Mouse (Mus musculus) testis, adult 2 months (tissue): ENCODE data around the gene Dnah11. TPM values are rescaled to one million over a fixed set of nuclear protein-coding genes. Genes with fewer than 3 reads are reported as not detected.

Experiments used
- H3K27ac ChIP-seq: fragments of 200-500 bp; 2 replicates; pipeline ENCODE4 v1.5.1; 2012; ENCODE audit warnings: low read depth, low read length; ENCODE audit not compliant: control insufficient read depth, insufficient read depth
- H3K27me3 ChIP-seq: fragments of 200-500 bp; 2 replicates; pipeline ENCODE4 v1.6.1; 2012; ENCODE audit warnings: mild to moderate bottlenecking, low read length, moderate library complexity; ENCODE audit not compliant: control insufficient read depth, insufficient read depth
- H3K36me3 ChIP-seq: fragments of 200-500 bp; 2 replicates; pipeline ENCODE4 v1.6.1; 2012; ENCODE audit warnings: mild to moderate bottlenecking, low read length; ENCODE audit not compliant: control insufficient read depth, insufficient read depth
- H3K4me1 ChIP-seq: fragments of 200-500 bp; 2 replicates; pipeline ENCODE4 v1.6.1; 2012; ENCODE audit warnings: low read length; ENCODE audit not compliant: control insufficient read depth, insufficient read depth
- H3K4me3 ChIP-seq: fragments of 200-500 bp; 2 replicates; pipeline ENCODE4 v1.5.1; 2012; ENCODE audit warnings: low read depth, mild to moderate bottlenecking, low read length, moderate library complexity, mixed read lengths; ENCODE audit not compliant: control insufficient read depth
- CTCF ChIP-seq: fragments of 200-500 bp; IDR thresholded peaks from 2 replicates; pipeline ENCODE4 v1.5.1; 2012; ENCODE audit warnings: low read depth, mild to moderate bottlenecking, inconsistent platforms, low read length, moderate library complexity; ENCODE audit not compliant: control insufficient read depth, insufficient read depth, insufficient replicate concordance
- POLR2A ChIP-seq: fragments of 200-500 bp; IDR thresholded peaks from 2 replicates; pipeline ENCODE4 v1.6.1; 2012; ENCODE audit warnings: low read depth, mild to moderate bottlenecking, inconsistent platforms, low read length, moderate library complexity; ENCODE audit not compliant: control insufficient read depth
- polyA plus RNA-seq: library from polyadenylated mRNA; depleted of rRNA; stranded (reverse); fragments of >200 nt; gene quantifications from 2 replicates; pipeline ENCODE4 v1.2.3, GENCODE M21; 2012

Gene Dnah11
- polyA plus RNA-seq, 1 experiment, result 0.22 TPM

- Histone ChIP-seq H3K36me3 (no peaks in the 10 kb centered on the region), H3K4me1 (no peaks in the 10 kb centered on the region), H3K4me3 (no peak overlapping the region), H3K27ac (no peak overlapping the region), H3K27me3 (no peaks in the 10 kb centered on the region)
- no peak for TF ChIP-seq CTCF
- no peak for TF ChIP-seq POLR2A
Observed at GRCm38 (mm10) chr12:118112599-118112998, 86.2 kb downstream of the Dnah11 start.

DNA sequence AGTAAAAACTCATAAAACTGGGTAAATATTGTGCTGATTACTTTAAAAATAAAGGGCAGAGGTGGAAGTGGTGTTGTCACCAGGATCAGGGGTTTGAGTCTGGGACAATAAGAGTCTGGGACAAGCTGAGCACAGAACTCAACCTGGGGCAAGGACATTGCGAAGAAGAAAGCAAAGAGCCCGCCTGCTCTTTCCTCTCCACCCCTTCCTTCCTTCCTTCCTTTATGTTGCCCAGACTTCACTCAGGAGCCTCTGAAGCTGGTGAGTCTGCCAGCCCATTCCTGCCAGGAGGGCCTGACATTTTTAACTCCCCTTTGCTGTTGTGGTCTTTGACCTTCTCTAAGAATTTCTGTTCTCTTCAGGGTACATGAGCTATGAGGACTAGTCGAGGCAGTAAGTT, 86.9 kb downstream of the Dnah11 start:
- H3K4me1 ChIP-seq, result no peaks in the 10 kb centered on the region
- H3K27ac ChIP-seq, result no peak overlapping the region
- TF ChIP-seq POLR2A (no peak), CTCF (no peak)
- H3K36me3 ChIP-seq, result no peaks in the 10 kb centered on the region
- no peak overlapping the region for H3K4me3 ChIP-seq
- H3K27me3 ChIP-seq, result no peaks in the 10 kb centered on the region

DNA sequence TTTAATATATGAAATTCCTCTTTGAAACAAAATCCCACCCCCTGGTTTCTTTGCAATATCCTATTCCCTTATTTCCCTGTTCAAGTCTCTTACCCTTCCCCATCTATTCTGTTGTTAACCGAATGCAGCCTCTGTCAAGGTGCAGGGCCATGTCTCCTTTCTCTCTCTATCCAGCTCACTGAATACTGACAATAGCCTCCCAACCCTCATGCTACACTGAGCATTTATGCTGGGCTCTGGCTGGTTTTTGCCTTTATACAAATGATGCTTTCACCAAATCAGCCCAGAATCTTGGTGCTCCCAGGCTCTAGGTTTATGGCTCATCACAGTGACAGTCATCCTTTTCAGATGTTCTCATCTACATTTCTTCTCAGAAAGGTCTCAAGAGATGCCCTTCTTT, 91.1 kb downstream of the Dnah11 start:
- no peak overlapping the region for H3K27ac ChIP-seq
- H3K27me3 ChIP-seq, result no peaks in the 10 kb centered on the region
- no peaks in the 10 kb centered on the region for H3K4me1 ChIP-seq
- H3K36me3 ChIP-seq, result no peaks in the 10 kb centered on the region
- TF ChIP-seq CTCF (no peak), POLR2A (no peak)
- no peak overlapping the region for H3K4me3 ChIP-seq

DNA sequence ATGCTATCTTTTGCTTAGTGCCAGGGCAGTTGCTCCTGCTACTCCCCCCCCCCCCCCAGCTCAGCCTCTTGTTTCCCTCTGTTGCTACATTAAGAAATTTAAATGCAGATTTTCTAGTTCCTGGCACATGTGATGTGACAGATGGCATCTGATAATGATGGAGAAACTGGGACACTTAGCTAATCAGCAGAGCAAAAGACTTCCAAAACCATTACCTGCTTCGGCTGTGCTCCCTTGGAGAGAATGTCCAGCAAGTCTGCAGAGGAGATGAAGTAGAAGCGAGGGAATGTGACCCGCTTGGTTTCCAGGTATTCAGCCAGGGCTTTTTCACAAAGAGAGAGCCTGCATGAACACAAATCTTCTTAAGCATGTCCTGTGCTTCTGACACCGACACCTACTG, 94.3 kb downstream of the Dnah11 start:
- Histone ChIP-seq H3K4me3 (no peak overlapping the region), H3K36me3 (no peaks in the 10 kb centered on the region), H3K4me1 (no peaks in the 10 kb centered on the region), H3K27me3 (no peaks in the 10 kb centered on the region), H3K27ac (no peak overlapping the region)
- TF ChIP-seq CTCF (no peak), POLR2A (no peak)

DNA sequence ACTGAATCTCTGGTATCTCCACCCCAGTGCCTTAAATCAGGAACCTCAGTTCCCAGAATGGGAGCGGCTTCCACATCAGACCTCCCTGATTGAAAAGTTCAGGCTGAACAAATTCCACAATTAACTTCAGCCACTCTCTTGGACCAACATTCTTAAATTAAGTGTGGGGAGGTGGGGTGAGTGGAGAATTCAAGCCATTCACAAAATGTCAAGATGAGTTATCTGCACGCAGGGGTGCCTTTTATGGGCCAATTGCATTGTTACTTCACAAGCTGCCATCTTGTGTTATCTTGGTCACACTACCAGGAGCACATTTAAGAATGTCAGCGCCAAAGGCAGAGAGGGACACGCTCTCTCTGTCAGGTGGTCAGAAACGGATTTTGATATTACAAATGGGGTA, 99.1 kb downstream of the Dnah11 start:
- Histone ChIP-seq H3K27ac (no peak overlapping the region), H3K4me3 (no peak overlapping the region), H3K27me3 (no peaks in the 10 kb centered on the region), H3K36me3 (no peaks in the 10 kb centered on the region), H3K4me1 (no peaks in the 10 kb centered on the region)
- TF ChIP-seq POLR2A, result no peak
- no peak for TF ChIP-seq CTCF

DNA sequence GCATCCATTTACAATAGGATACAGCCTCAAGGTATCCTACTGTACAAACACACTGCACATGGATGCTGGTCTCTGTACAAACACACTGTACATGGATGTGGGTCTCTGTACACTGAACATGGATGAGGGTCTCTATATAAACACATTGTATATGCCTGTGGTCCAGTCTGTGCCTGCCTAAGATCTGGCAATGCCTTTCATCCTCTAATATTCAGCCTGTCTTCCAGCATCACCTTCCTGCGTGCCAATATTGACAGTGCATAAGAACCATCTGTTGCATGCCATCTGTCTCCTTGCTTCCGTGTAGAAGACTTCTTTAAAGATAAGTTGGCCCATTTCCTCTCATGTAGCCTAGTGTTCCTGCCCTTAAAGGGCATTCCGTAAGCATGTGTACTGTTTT, 100.6 kb downstream of the Dnah11 start:
- no peak overlapping the region for H3K4me3 ChIP-seq
- H3K4me1 ChIP-seq, result no peaks in the 10 kb centered on the region
- TF ChIP-seq POLR2A (no peak), CTCF (no peak)
- no peak overlapping the region for H3K27ac ChIP-seq
- no peaks in the 10 kb centered on the region for H3K27me3 ChIP-seq
- no peaks in the 10 kb centered on the region for H3K36me3 ChIP-seq

DNA sequence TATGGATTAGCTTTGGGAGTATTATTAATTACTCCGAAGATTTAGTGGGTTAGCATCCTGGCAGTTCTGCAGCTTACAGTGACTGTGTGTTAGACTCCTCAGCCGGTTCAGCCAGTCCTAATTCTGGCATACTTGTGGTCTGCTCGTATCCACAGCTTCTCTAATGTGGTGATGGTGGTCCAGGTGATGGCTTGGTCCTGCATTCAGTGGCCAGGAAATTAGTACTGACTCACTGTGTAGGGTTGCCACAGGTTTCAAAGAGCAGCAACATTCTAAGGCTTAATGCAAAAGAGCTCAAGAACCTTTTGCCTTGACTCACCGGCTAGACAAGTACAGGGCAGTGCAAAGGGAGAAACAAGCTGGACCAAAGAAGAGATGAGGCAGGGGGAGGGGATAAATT, 103.9 kb downstream of the Dnah11 start:
- Histone ChIP-seq H3K27ac (no peak overlapping the region), H3K4me1 (no peaks in the 10 kb centered on the region), H3K36me3 (no peaks in the 10 kb centered on the region), H3K27me3 (no peaks in the 10 kb centered on the region), H3K4me3 (no peak overlapping the region)
- TF ChIP-seq CTCF (no peak), POLR2A (no peak)

DNA sequence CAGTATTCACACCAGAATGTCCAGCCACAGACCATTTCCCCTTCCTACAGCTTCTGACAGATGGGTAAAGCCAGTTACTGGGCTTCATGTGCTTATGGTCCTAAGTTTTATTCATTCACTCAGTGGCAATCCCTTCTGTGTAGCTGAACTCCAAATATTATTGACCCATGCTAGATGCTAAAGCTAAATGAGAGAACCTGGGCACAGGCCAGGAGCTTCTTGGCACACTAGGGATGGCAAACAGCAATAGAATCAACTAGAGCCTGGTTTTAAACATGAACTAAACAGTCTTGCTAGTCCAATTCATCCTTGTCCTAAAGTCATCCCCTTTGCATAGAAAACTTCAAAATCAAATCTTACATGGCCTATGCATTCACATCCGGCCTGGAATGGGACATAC, 113.6 kb downstream of the Dnah11 start:
- Histone ChIP-seq H3K36me3 (no peaks in the 10 kb centered on the region), H3K4me3 (no peak overlapping the region), H3K27me3 (no peaks in the 10 kb centered on the region), H3K4me1 (no peaks in the 10 kb centered on the region), H3K27ac (no peak overlapping the region)
- no peak for TF ChIP-seq POLR2A
- no peak for TF ChIP-seq CTCF
